Mouse (Mus musculus): Measurements from ENCODE around the gene Col26a1.
"Not testable (repeated sequence)": the region's sequence is repeated elsewhere in the genome, so short reads cannot be mapped to it uniquely, and the experiment has no call there.

Col26a1 gene

GRCm38 (mm10) chr5:136804246-136804645 is 78.8 kb downstream of the Col26a1 start:
- DNase-seq: no peak

GRCm38 (mm10) chr5:136802732-136803131 is 80.3 kb downstream of the Col26a1 start:
- no peak for DNase-seq

GRCm38 (mm10) chr5:136796917-136797316 is 86.1 kb downstream of the Col26a1 start:
- no peak for DNase-seq

GRCm38 (mm10) chr5:136793807-136794206 is 89.2 kb downstream of the Col26a1 start:
- no peak for DNase-seq

- DNase-seq: no peak
These were observed 90.5 kb downstream of the Col26a1 start for GRCm38 (mm10) chr5:136792541-136792940.

- no peak for DNase-seq
These were observed 91.8 kb downstream of the Col26a1 start for GRCm38 (mm10) chr5:136791204-136791603.

- DNase-seq: peak; percentile 73
These were observed 92.3 kb downstream of the Col26a1 start for GRCm38 (mm10) chr5:136790570-136791196.

- no peak for DNase-seq
These were observed 98.5 kb downstream of the Col26a1 start for GRCm38 (mm10) chr5:136784531-136784930.

GRCm38 (mm10) chr5:136782600-136782999 is 100.4 kb downstream of the Col26a1 start:
- DNase-seq: no peak

- DNase-seq: no peak
These were observed 102.5 kb downstream of the Col26a1 start for GRCm38 (mm10) chr5:136780465-136780864.

- no peak for DNase-seq
These were observed 103.1 kb downstream of the Col26a1 start for GRCm38 (mm10) chr5:136779946-136780345.

- no peak for DNase-seq
These were observed 107.5 kb downstream of the Col26a1 start for GRCm38 (mm10) chr5:136775548-136775947.

GRCm38 (mm10) chr5:136773044-136774039 is 109.7 kb downstream of the Col26a1 start:
- DNase-seq: no peak

GRCm38 (mm10) chr5:136771132-136771531 is 111.9 kb downstream of the Col26a1 start:
- no peak for DNase-seq

- DNase-seq: no peak
These were observed 115.7 kb downstream of the Col26a1 start for GRCm38 (mm10) chr5:136767304-136767703.

GRCm38 (mm10) chr5:136764157-136764669 is 118.8 kb downstream of the Col26a1 start:
- no peak for DNase-seq

GRCm38 (mm10) chr5:136760345-136760744 is 122.7 kb downstream of the Col26a1 start:
- no peak for DNase-seq

- DNase-seq: no peak
These were observed 123.2 kb downstream of the Col26a1 start for GRCm38 (mm10) chr5:136759781-136760180.

- DNase-seq: peak; percentile 18
These were observed 127.3 kb downstream of the Col26a1 start for GRCm38 (mm10) chr5:136755696-136756095.

GRCm38 (mm10) chr5:136754053-136754591 is 128.9 kb downstream of the Col26a1 start:
- no peak for DNase-seq

GRCm38 (mm10) chr5:136753176-136753575 is 129.8 kb downstream of the Col26a1 start:
- DNase-seq: not testable (repeated sequence)

- DNase-seq: no peak
These were observed 130.9 kb downstream of the Col26a1 start for GRCm38 (mm10) chr5:136752104-136752503.

GRCm38 (mm10) chr5:136746596-136746995 is 136.4 kb downstream of the Col26a1 start:
- no peak for DNase-seq
